Comparison of ENCODE assay signal across 11 mouse cellular contexts in the genomic region with DNA sequence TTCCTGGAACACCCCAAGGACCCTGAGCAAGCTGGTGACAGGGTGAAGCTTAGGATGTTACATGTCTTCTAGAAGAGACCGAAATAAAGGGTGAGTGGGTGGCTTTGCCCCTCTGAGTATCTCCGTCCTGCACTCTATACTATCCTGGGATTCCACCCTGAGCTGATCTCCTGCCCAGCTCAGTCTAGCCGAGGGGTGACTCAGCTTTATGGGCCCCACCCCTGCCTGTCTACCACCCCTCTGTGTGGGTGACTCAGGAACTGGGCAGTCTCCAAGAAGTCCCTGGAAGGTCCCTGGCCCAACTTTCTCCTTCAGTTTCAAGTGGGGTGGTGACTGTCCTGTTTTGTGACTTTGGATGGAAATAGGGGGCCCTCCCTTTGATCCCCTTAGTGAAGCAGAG. TPM values are rescaled to one million over a fixed set of nuclear protein-coding genes. Genes with fewer than 3 reads are reported as not detected.
DNase-seq lines count a peak whose midpoint lies in the region; ATAC-seq and TF ChIP-seq lines count a peak whose summit lies in the region.
"Had no signal": no experiment of that assay in that cellular context is flagged by ENCODE, and none has a peak within 500 bp of the region (broad histone marks: within the 10 kb centered on the region; RNA-seq: fewer than 3 reads in every experiment).

No protein-coding gene starts in this region.

- intact Hi-C loops in gastrocnemius, adult 2 months (cut with DNase I), result no loop called here
- intact Hi-C loops in left cerebral cortex, postnatal 4 days (cut with DNase I), result no loop called here

- peak; percentile 79 for ATAC-seq in heart, embryonic 11.5 days (replicated peaks; ENCODE audit: insufficient number of reproducible peaks, low FRiP score, low TSS enrichment)
- no peak for ATAC-seq in hindbrain, postnatal 0 days

- no peaks in the 10 kb centered on the region for H3K27me3 ChIP-seq in heart, embryonic 11.5 days (ENCODE audit: control insufficient read depth, insufficient read depth, low read length)
- no peaks in the 10 kb centered on the region for H3K27me3 ChIP-seq in hindbrain, postnatal 0 days (ENCODE audit: insufficient read depth, low read length)

- no peak for TF ChIP-seq CTCF in gastrocnemius, adult 2 months (IDR thresholded peaks at IDR 0.05)
- no peak for TF ChIP-seq CTCF in hindbrain, postnatal 0 days (IDR thresholded peaks at IDR 0.05; ENCODE audit: low read depth)

- H3K9ac ChIP-seq in heart, embryonic 11.5 days (ENCODE audit: low read depth, low read length), result no peak overlapping the region
- H3K9ac ChIP-seq in hindbrain, postnatal 0 days (replicated peaks; ENCODE audit: low read length), result no peak overlapping the region

- peak; percentile 70 for DNase-seq in gastrocnemius, adult 2 months
- DNase-seq in gastrocnemius, postnatal 4 days (ENCODE audit: low spot score in 2 of 2), result no peak
- peak; percentile 91 to 92 for DNase-seq in adrenal gland, postnatal 36 days
- no peak for DNase-seq in B cell, adult 2 months
- DNase-seq in left cerebral cortex, postnatal 4 days, result no peak
- no peak for DNase-seq in hindbrain, postnatal 0 days (ENCODE audit: low spot score)
- DNase-seq: cerebellum, adult 8-10 months had no signal

- H3K4me3 ChIP-seq in gastrocnemius, adult 2 months, result peak overlapping the region; percentile 13
- no peak overlapping the region for H3K4me3 ChIP-seq in heart, embryonic 11.5 days (ENCODE audit: low read depth, low read length)
- no peak overlapping the region; the same call in 1 of the 2 replicates for H3K4me3 ChIP-seq in macrophage (ENCODE audit: inconsistent target)
- H3K4me3 ChIP-seq in hindbrain, postnatal 0 days (ENCODE audit: low read length), result no peak overlapping the region
- H3K4me3 ChIP-seq: left cerebral cortex, adult 2 months had no signal

- peaks cover 79% of the 10 kb centered on the region for H3K79me2 ChIP-seq in macrophage (ENCODE audit: inconsistent target)

- WGBS in heart, embryonic 11.5 days (ENCODE audit: insufficient replicate concordance), result 71% methylated on average over 3 of the region's 3 CpGs
- 64% methylated on average over 3 of the region's 3 CpGs for WGBS in macrophage (ENCODE audit: missing documents)
- 84% methylated on average over 3 of the region's 3 CpGs for WGBS in hindbrain, postnatal 0 days

- H3K4me2 ChIP-seq in heart, embryonic 11.5 days, result peak overlapping the region; percentile 24
- H3K4me2 ChIP-seq in hindbrain, postnatal 0 days (ENCODE audit: low read depth, low read length), result no peak overlapping the region

- H3K36me3 ChIP-seq in heart, embryonic 11.5 days (ENCODE audit: control insufficient read depth, insufficient read depth, low read length), result no peaks in the 10 kb centered on the region
- H3K36me3 ChIP-seq in macrophage (ENCODE audit: inconsistent target), result no peaks in the 10 kb centered on the region
- H3K36me3 ChIP-seq in hindbrain, postnatal 0 days (ENCODE audit: insufficient read depth, low read length), result no peaks in the 10 kb centered on the region

- H3K9me3 ChIP-seq in heart, embryonic 11.5 days (replicated peaks; ENCODE audit: control insufficient read depth, low read length), result no peaks in the 10 kb centered on the region
- H3K9me3 ChIP-seq in hindbrain, postnatal 0 days (ENCODE audit: low read length), result no peaks in the 10 kb centered on the region

- peaks cover 8% of the 10 kb centered on the region; the same call in 1 of the 2 replicates for H3K4me1 ChIP-seq in heart, embryonic 11.5 days (ENCODE audit: control insufficient read depth, insufficient read depth, low read length)
- H3K4me1 ChIP-seq in hindbrain, postnatal 0 days (ENCODE audit: insufficient read depth, low read length), result peaks cover 12% of the 10 kb centered on the region; the same call in 1 of the 2 replicates

- peak overlapping the region; percentile 49 for H3K27ac ChIP-seq in gastrocnemius, adult 2 months
- H3K27ac ChIP-seq in heart, embryonic 11.5 days (ENCODE audit: low read depth, low read length), result no peak overlapping the region
- H3K27ac ChIP-seq in macrophage, result peak overlapping the region; percentile 34
- H3K27ac ChIP-seq in hindbrain, postnatal 0 days, result no peak overlapping the region
- H3K27ac ChIP-seq: left cerebral cortex, adult 2 months had no signal

RNA-seq across cellular contexts. Expression of a gene that starts 1.8 kb away (rescaled TPM):
- 10 to 100 TPM; 18.6 to 23.8 TPM for total RNA-seq in gastrocnemius, adult 2 months (2021)
- total RNA-seq in gastrocnemius, postnatal 4 days (2021), result 10 to 100 TPM; 29.8 to 31.3 TPM
- total RNA-seq in adrenal gland, postnatal 36 days (2021), result 10 to 100 TPM; 35.2 to 39.4 TPM
- polyA plus RNA-seq in heart, embryonic 11.5 days (2014; fragmentation: Nextera tagmentation; extraction: Ambion mirVana), result 28.3 and 30.3 TPM in 2 replicates
- total RNA-seq in macrophage (2018; cell fraction: chromatin; rRNA removed), result 10 to 100 TPM in 9 of 26 experiments, 1 to 10 TPM in 17; 1.6 to 15.8 (median 7.8) TPM
- 10 to 100 TPM in 16 of 26 experiments, 1 to 10 TPM in 10; 5.6 to 14.1 (median 11.3) TPM for total RNA-seq in macrophage (2018; cell fraction: cytosol; rRNA removed)
- 10 to 100 TPM in 4 of 26 experiments, 1 to 10 TPM in 22; 3.8 to 13.8 (median 7.5) TPM for total RNA-seq in macrophage (2018; cell fraction: nucleus; rRNA removed)
- polyA plus RNA-seq in macrophage (2018), result 6.9 to 13.0 TPM (median 12.2 TPM) in 3 replicates
- total RNA-seq in left cerebral cortex, postnatal 4 days (2021), result 10 to 100 TPM; 31.1 to 34.7 TPM
- total RNA-seq in hindbrain, postnatal 0 days (2014; rRNA removed), result 50.1 and 54.2 TPM in 2 replicates
- 35.2 and 36.9 TPM in 2 replicates for polyA plus RNA-seq in hindbrain, postnatal 0 days (2015; fragmentation: Nextera tagmentation; extraction: Ambion mirVana)

RNA-seq across cellular contexts. Expression of a gene that starts 2.0 kb away (rescaled TPM):
- 10 to 100 TPM; 22.2 to 22.7 TPM for total RNA-seq in gastrocnemius, adult 2 months (2021)
- 10 to 100 TPM; 25.5 to 38.0 TPM for total RNA-seq in gastrocnemius, postnatal 4 days (2021)
- 100 to 1,000 TPM; 495 to 614 TPM for total RNA-seq in adrenal gland, postnatal 36 days (2021)
- 129 and 136 TPM in 2 replicates for polyA plus RNA-seq in heart, embryonic 11.5 days (2014; fragmentation: Nextera tagmentation; extraction: Ambion mirVana)
- total RNA-seq in macrophage (2018; cell fraction: chromatin; rRNA removed), result 100 to 1,000 TPM in 1 of 26 experiments, 10 to 100 TPM in 15, 1 to 10 TPM in 10; 1.8 to 101 (median 15.2) TPM
- 100 to 1,000 TPM; 114 to 571 (median 330) TPM for total RNA-seq in macrophage (2018; cell fraction: cytosol; rRNA removed)
- 100 to 1,000 TPM in 13 of 26 experiments, 10 to 100 TPM in 13; 15.5 to 248 (median 88.5) TPM for total RNA-seq in macrophage (2018; cell fraction: nucleus; rRNA removed)
- 37.4 to 252 TPM (median 187 TPM) in 3 replicates for polyA plus RNA-seq in macrophage (2018)
- 1 to 10 TPM; 2.9 to 3.8 TPM for total RNA-seq in left cerebral cortex, postnatal 4 days (2021)
- total RNA-seq in hindbrain, postnatal 0 days (2014; rRNA removed), result 5.0 and 9.6 TPM in 2 replicates
- 17.1 and 17.3 TPM in 2 replicates for polyA plus RNA-seq in hindbrain, postnatal 0 days (2015; fragmentation: Nextera tagmentation; extraction: Ambion mirVana)

RNA-seq across cellular contexts. Expression of a gene that starts 29.5 kb away (rescaled TPM):
- 1 to 10 TPM; 3.4 to 4.9 TPM for total RNA-seq in gastrocnemius, adult 2 months (2021)
- 10 to 100 TPM; 15.5 to 17.6 TPM for total RNA-seq in gastrocnemius, postnatal 4 days (2021)
- 10 to 100 TPM; 33.4 to 41.1 TPM for total RNA-seq in adrenal gland, postnatal 36 days (2021)
- 30.4 and 31.1 TPM in 2 replicates for polyA plus RNA-seq in heart, embryonic 11.5 days (2014; fragmentation: Nextera tagmentation; extraction: Ambion mirVana)
- total RNA-seq in macrophage (2018; cell fraction: chromatin; rRNA removed), result 1 to 10 TPM in 22 of 26 experiments, under 1 TPM in 4; 0.62 to 8.2 (median 3.4) TPM
- 10 to 100 TPM in 13 of 26 experiments, 1 to 10 TPM in 13; 6.5 to 12.4 (median 10.0) TPM for total RNA-seq in macrophage (2018; cell fraction: cytosol; rRNA removed)
- total RNA-seq in macrophage (2018; cell fraction: nucleus; rRNA removed), result 10 to 100 TPM in 1 of 26 experiments, 1 to 10 TPM in 25; 2.7 to 11.1 (median 4.0) TPM
- 8.4 to 16.8 TPM (median 8.8 TPM) in 3 replicates for polyA plus RNA-seq in macrophage (2018)
- 10 to 100 TPM; 28.4 to 30.8 TPM for total RNA-seq in left cerebral cortex, postnatal 4 days (2021)
- 56.9 and 60.6 TPM in 2 replicates for total RNA-seq in hindbrain, postnatal 0 days (2014; rRNA removed)
- 31.3 and 32.6 TPM in 2 replicates for polyA plus RNA-seq in hindbrain, postnatal 0 days (2015; fragmentation: Nextera tagmentation; extraction: Ambion mirVana)

RNA-seq across cellular contexts. Expression of a gene that starts 38.8 kb away (rescaled TPM):
- 1 to 10 TPM in 1 of 2 experiments, under 1 TPM in 1; 0.50 to 1.2 TPM for total RNA-seq in gastrocnemius, adult 2 months (2021)
- total RNA-seq in gastrocnemius, postnatal 4 days (2021), result 1 to 10 TPM; 2.7 to 4.0 TPM
- total RNA-seq in adrenal gland, postnatal 36 days (2021), result 1 to 10 TPM; 4.1 to 4.8 TPM
- polyA plus RNA-seq in heart, embryonic 11.5 days (2014; fragmentation: Nextera tagmentation; extraction: Ambion mirVana), result 31.5 and 33.0 TPM in 2 replicates
- total RNA-seq in macrophage (2018; cell fraction: chromatin; rRNA removed), result not detected
- under 1 TPM in 10 of 26 experiments, not detected in 16; 0.14 to 0.25 (median 0.22) TPM for total RNA-seq in macrophage (2018; cell fraction: cytosol; rRNA removed)
- total RNA-seq in macrophage (2018; cell fraction: nucleus; rRNA removed), result 1 to 10 TPM in 1 of 26 experiments, not detected in 25; 1.0 TPM
- polyA plus RNA-seq in macrophage (2018), result 0.35 to 0.51 TPM in 2 of 3 replicates, not detected in the other
- total RNA-seq in left cerebral cortex, postnatal 4 days (2021), result not detected
- total RNA-seq in hindbrain, postnatal 0 days (2014; rRNA removed), result 0.16 and 0.97 TPM in 2 replicates
- polyA plus RNA-seq in hindbrain, postnatal 0 days (2015; fragmentation: Nextera tagmentation; extraction: Ambion mirVana), result 0.68 and 1.3 TPM in 2 replicates
- total RNA-seq: monocyte, adult 5-6 weeks had no signal

RNA-seq across cellular contexts. Expression of a gene that starts 54.7 kb away (rescaled TPM):
- 1 to 10 TPM; 2.5 to 3.8 TPM for total RNA-seq in gastrocnemius, adult 2 months (2021)
- 1 to 10 TPM; 7.2 to 8.2 TPM for total RNA-seq in gastrocnemius, postnatal 4 days (2021)
- 1 to 10 TPM; 7.6 to 7.7 TPM for total RNA-seq in adrenal gland, postnatal 36 days (2021)
- 18.7 and 20.4 TPM in 2 replicates for polyA plus RNA-seq in heart, embryonic 11.5 days (2014; fragmentation: Nextera tagmentation; extraction: Ambion mirVana)
- total RNA-seq in macrophage (2018; cell fraction: chromatin; rRNA removed), result 1 to 10 TPM; 1.2 to 8.2 (median 3.6) TPM
- 10 to 100 TPM in 2 of 26 experiments, 1 to 10 TPM in 24; 5.9 to 10.7 (median 8.0) TPM for total RNA-seq in macrophage (2018; cell fraction: cytosol; rRNA removed)
- total RNA-seq in macrophage (2018; cell fraction: nucleus; rRNA removed), result 10 to 100 TPM in 1 of 26 experiments, 1 to 10 TPM in 25; 1.8 to 10.6 (median 3.4) TPM
- polyA plus RNA-seq in macrophage (2018), result 8.8 to 12.7 TPM (median 12.1 TPM) in 3 replicates
- total RNA-seq in left cerebral cortex, postnatal 4 days (2021), result 10 to 100 TPM; 70.6 to 71.9 TPM
- 36.2 and 39.2 TPM in 2 replicates for total RNA-seq in hindbrain, postnatal 0 days (2014; rRNA removed)
- 91.9 and 104 TPM in 2 replicates for polyA plus RNA-seq in hindbrain, postnatal 0 days (2015; fragmentation: Nextera tagmentation; extraction: Ambion mirVana)

Comparison
In these comparisons a context has a peak if more than half of its experiments do, and no peak if none do; other contexts are left out.
1. DNase-seq: peak in gastrocnemius, adult 2 months (single experiment) and adrenal gland, postnatal 36 days (2 of 2); none in gastrocnemius, postnatal 4 days (0 of 2), B cell, adult 2 months (0 of 2), left cerebral cortex, postnatal 4 days (single experiment) and hindbrain, postnatal 0 days (single experiment).
2. H3K27ac ChIP-seq: peak in gastrocnemius, adult 2 months (single experiment) and macrophage (single experiment); none in heart, embryonic 11.5 days (single experiment) and hindbrain, postnatal 0 days (single experiment).
3. RNA of a gene that starts 2.0 kb away (total RNA-seq): 495 to 614 TPM in adrenal gland, postnatal 36 days; 25.5 to 38.0 TPM in gastrocnemius, postnatal 4 days, 22.2 to 22.7 TPM in gastrocnemius, adult 2 months, 5.0 to 9.6 TPM in hindbrain, postnatal 0 days and 2.9 to 3.8 TPM in left cerebral cortex, postnatal 4 days; every median in the first group is over 10 times any median in the second.